Comparison of ENCODE assay signal across 9 mouse cellular contexts in the genomic region with DNA sequence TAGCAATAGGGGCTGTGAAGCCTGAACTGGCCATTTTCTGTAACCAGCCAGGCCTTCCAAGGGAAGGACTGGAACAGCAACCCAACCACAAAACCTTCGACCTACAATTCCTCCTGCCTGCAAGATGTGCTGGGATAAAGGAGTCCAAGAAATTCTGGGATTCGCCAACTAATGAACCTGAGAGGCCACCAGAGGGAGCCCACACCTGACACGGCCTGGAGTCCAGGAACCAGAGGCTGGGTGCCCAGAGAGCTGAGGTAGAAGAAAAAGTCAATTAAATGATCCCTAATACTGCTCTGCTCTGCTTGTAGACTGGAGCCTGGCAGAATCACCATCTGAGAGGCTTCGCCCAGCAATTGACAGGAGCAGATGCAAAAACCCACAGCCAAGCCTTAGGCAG. TPM values are rescaled to one million over a fixed set of nuclear protein-coding genes. Genes with fewer than 3 reads are reported as not detected.
DNase-seq lines count a peak whose midpoint lies in the region; ATAC-seq lines count a peak whose summit lies in the region.
"Had no signal": no experiment of that assay in that cellular context is flagged by ENCODE, and none has a peak within 500 bp of the region (broad histone marks: within the 10 kb centered on the region; RNA-seq: fewer than 3 reads in every experiment).

No protein-coding gene starts in this region.

- peaks cover 9% of the 10 kb centered on the region; the same call in 1 of the 2 replicates for H3K4me1 ChIP-seq in kidney, embryonic 15.5 days
- peaks cover 23% of the 10 kb centered on the region for H3K4me1 ChIP-seq in limb, embryonic 10.5 days
- H3K4me1 ChIP-seq: stomach, embryonic 15.5 days had no signal

- H3K9me3 ChIP-seq in kidney, embryonic 15.5 days (replicated peaks) = no peaks in the 10 kb centered on the region
- no peaks in the 10 kb centered on the region for H3K9me3 ChIP-seq in limb, embryonic 10.5 days (replicated peaks)
- H3K9me3 ChIP-seq: stomach, embryonic 15.5 days had no signal

- H3K27me3 ChIP-seq in kidney, embryonic 15.5 days = peaks cover 27% of the 10 kb centered on the region
- H3K27me3 ChIP-seq in limb, embryonic 10.5 days (ENCODE audit: low read depth, poor library complexity, severe bottlenecking) = peaks cover 56% of the 10 kb centered on the region

- H3K4me3 ChIP-seq in kidney, embryonic 15.5 days (replicated peaks) = no peak overlapping the region
- H3K4me3 ChIP-seq in limb, embryonic 10.5 days = no peak overlapping the region
- H3K4me3 ChIP-seq: stomach, embryonic 15.5 days had no signal

- H3K36me3 ChIP-seq in kidney, embryonic 15.5 days = no peaks in the 10 kb centered on the region
- no peaks in the 10 kb centered on the region for H3K36me3 ChIP-seq in limb, embryonic 10.5 days
- H3K36me3 ChIP-seq: stomach, embryonic 15.5 days had no signal

- peak; percentile 36 for DNase-seq in adrenal gland, adult 2 months
- no peak for DNase-seq in adrenal gland, adult 8-10 months
- DNase-seq in kidney, adult 9 months = peak; percentile 61
- DNase-seq in adipocyte (ENCODE audit: low spot score) = peak; percentile 57
- DNase-seq in limb, embryonic 10.5 days (ENCODE audit: low spot score) = peak; percentile 61
- no peak for DNase-seq in spleen, adult 12 weeks (ENCODE audit: low spot score)

- ATAC-seq in kidney, embryonic 15.5 days (replicated peaks; ENCODE audit: low FRiP score) = no peak
- no peak for ATAC-seq in activated CD4-positive, CD25-positive, alpha-beta regulatory T cell, adult 4 months

- H3K27ac ChIP-seq in kidney, embryonic 15.5 days = no peak overlapping the region
- no peak overlapping the region for H3K27ac ChIP-seq in limb, embryonic 10.5 days
- H3K27ac ChIP-seq: stomach, embryonic 15.5 days had no signal

- WGBS in kidney, embryonic 15.5 days = 17% methylated on average over 4 of the region's 4 CpGs
- WGBS in limb, embryonic 10.5 days = 24% methylated on average over 4 of the region's 4 CpGs

- H3K4me2 ChIP-seq in kidney, embryonic 15.5 days = no peak overlapping the region
- H3K4me2 ChIP-seq: stomach, embryonic 15.5 days had no signal

- no peak overlapping the region for H3K9ac ChIP-seq in kidney, embryonic 15.5 days
- H3K9ac ChIP-seq: stomach, embryonic 15.5 days had no signal

RNA-seq across cellular contexts. Expression of gene Ifnlr1, which starts 2.5 kb away (rescaled TPM):
- total RNA-seq in adrenal gland, adult 2 months (2021) = under 1 TPM in 1 of 2 experiments, not detected in 1; 0.45 TPM
- polyA plus RNA-seq in adrenal gland, adult 2 months (2012; rRNA removed) = 0.04 and 0.08 TPM in 2 replicates
- total RNA-seq in adrenal gland, adult 8-10 months (2022) = under 1 TPM in 3 of 4 experiments, not detected in 1; 0.17 to 0.22 (median 0.18) TPM
- polyA plus RNA-seq in kidney, embryonic 15.5 days (2015; fragmentation: Nextera tagmentation; extraction: Ambion mirVana) = 1.1 TPM in 2 replicates
- polyA plus RNA-seq in limb, embryonic 10.5 days (2016; fragmentation: Nextera tagmentation; extraction: Ambion mirVana) = 0.43 and 0.59 TPM in 2 replicates
- polyA plus RNA-seq in activated CD4-positive, CD25-positive, alpha-beta regulatory T cell, adult 4 months (2017; shearing (Covaris generic)) = under 1 TPM in 1 of 2 experiments, not detected in 1; 0.08 TPM

RNA-seq across cellular contexts. Expression of gene Il22ra1, which starts 44.4 kb away (rescaled TPM):
- total RNA-seq in adrenal gland, adult 2 months (2021) = under 1 TPM; 0.43 to 0.59 TPM
- polyA plus RNA-seq in adrenal gland, adult 2 months (2012; rRNA removed) = 1.2 and 1.4 TPM in 2 replicates
- total RNA-seq in adrenal gland, adult 8-10 months (2022) = 1 to 10 TPM in 2 of 4 experiments, under 1 TPM in 1, not detected in 1; 0.35 to 2.5 (median 1.1) TPM
- polyA plus RNA-seq in kidney, embryonic 15.5 days (2015; fragmentation: Nextera tagmentation; extraction: Ambion mirVana) = 0.06 and 0.09 TPM in 2 replicates
- polyA plus RNA-seq in limb, embryonic 10.5 days (2016; fragmentation: Nextera tagmentation; extraction: Ambion mirVana) = not detected in 2 replicates
- not detected for polyA plus RNA-seq in activated CD4-positive, CD25-positive, alpha-beta regulatory T cell, adult 4 months (2017; shearing (Covaris generic))

Comparison
In these comparisons a context has a peak if more than half of its experiments do, and no peak if none do; other contexts are left out.
1. DNase-seq: peak in adrenal gland, adult 2 months (single experiment), kidney, adult 9 months (single experiment), adipocyte (single experiment) and limb, embryonic 10.5 days (single experiment); none in adrenal gland, adult 8-10 months (single experiment) and spleen, adult 12 weeks (single experiment).